Mouse (Mus musculus) macrophage (primary cell): ENCODE data around the gene 2010315B03Rik. TPM values are rescaled to one million over a fixed set of nuclear protein-coding genes. Genes with fewer than 3 reads are reported as not detected.
"Not testable (repeated sequence)": the region's sequence is repeated elsewhere in the genome, so short reads cannot be mapped to it uniquely, and the experiment has no call there.

Experiments used
- H3K27ac ChIP-seq: fragments of 350-480 bp; formaldehyde crosslinking; 2 replicates; pipeline ENCODE4 v1.9.0; 2021
- H3K36me3 ChIP-seq: fragments of 350-480 bp; formaldehyde crosslinking; 2 replicates; pipeline ENCODE4 v1.9.0; 2021; ENCODE audit errors: inconsistent target
- H3K4me3 ChIP-seq: fragments of 350-480 bp; formaldehyde crosslinking; 2 replicates; pipeline ENCODE4 v1.9.0; 2021; ENCODE audit errors: inconsistent target
- H3K79me2 ChIP-seq: fragments of 350-480 bp; formaldehyde crosslinking; 2 replicates; pipeline ENCODE4 v1.9.0; 2021; ENCODE audit errors: inconsistent target
- WGBS: methylation state at CpG from one replicate; pipeline ENCODE4 v1.1.7; 2026; ENCODE audit warnings: inconsistent platforms; ENCODE audit not compliant: missing documents; 5-methylcytosine and 5-hydroxymethylcytosine counted together
- polyA plus RNA-seq: library from polyadenylated mRNA; stranded (reverse); fragments of 250-400 nt; gene quantifications from 3 replicates; pipeline ENCODE4 v1.2.4, GENCODE M21; 2018; ENCODE audit warnings: inconsistent platforms

Gene 2010315B03Rik
- polyA plus RNA-seq, 1 experiment from 2014 or later = 17.1 TPM

- Histone ChIP-seq H3K36me3 (no peaks in the 10 kb centered on the region), H3K27ac (no peak overlapping the region), H3K4me3 (no peak overlapping the region), H3K79me2 (no peaks in the 10 kb centered on the region)
- WGBS = 40% methylated on average over 1 of the region's 1 CpGs
These were observed 55.1 kb downstream of the 2010315B03Rik start for GRCm38 (mm10) chr9:124257200-124258066.

GRCm38 (mm10) chr9:124256271-124257199 is 56.0 kb downstream of the 2010315B03Rik start:
- not testable (repeated sequence) for H3K79me2 ChIP-seq, H3K4me3 ChIP-seq, H3K36me3 ChIP-seq, H3K27ac ChIP-seq
- whole genome bisulfite sequencing = 21% methylated on average over 1 of the region's 1 CpGs

- Histone ChIP-seq H3K79me2 (no peaks in the 10 kb centered on the region), H3K4me3 (no peak overlapping the region), H3K36me3 (no peaks in the 10 kb centered on the region), H3K27ac (no peak overlapping the region)
These were observed 61.1 kb downstream of the 2010315B03Rik start for GRCm38 (mm10) chr9:124251438-124251837.

Other genes with a start within 250 kb of the 2010315B03Rik start
- gene Ccr2, start 210.7 kb downstream of the 2010315B03Rik start, polyA plus RNA-seq = 12.0 to 16.3 TPM (median 12.9 TPM) in 3 replicates
- 25.3 to 36.3 TPM (median 25.4 TPM) in 3 replicates for gene Ccr5, start 191.2 kb downstream of the 2010315B03Rik start, polyA plus RNA-seq
- 23.2 to 71.8 TPM (median 40.4 TPM) in 3 replicates for gene Ppp2r3d, start 164.2 kb upstream of the 2010315B03Rik start, polyA plus RNA-seq
- not detected in 3 replicates for gene Gm21836, start 181.1 kb upstream of the 2010315B03Rik start, polyA plus RNA-seq